Mouse (Mus musculus): ENCODE data around the gene Cracr2b.

GRCm38 (mm10) chr7:141456739-141457138 is 4.2 kb upstream of the Cracr2b start:
- TF ChIP-seq CTCF (IDR thresholded peaks at IDR 0.05; ENCODE audit: control insufficient read depth, insufficient read depth, insufficient read length) (no peak), FOSL1 (IDR thresholded peaks at IDR 0.05; ENCODE audit: insufficient read depth, low read length, poor library complexity, severe bottlenecking) (no peak), CEBPB (IDR thresholded peaks at IDR 0.05; ENCODE audit: low read depth) (peak; percentile 79), USF1 (IDR thresholded peaks at IDR 0.05; ENCODE audit: low read depth) (peak; percentile 81)

All from C2C12 (cell line).